Mouse (Mus musculus): Measurements from ENCODE around the gene Prickle1.
A peak's percentile ranks its signal among the peaks of the same experiment; 100 is the strongest.

Prickle1 gene

DNA sequence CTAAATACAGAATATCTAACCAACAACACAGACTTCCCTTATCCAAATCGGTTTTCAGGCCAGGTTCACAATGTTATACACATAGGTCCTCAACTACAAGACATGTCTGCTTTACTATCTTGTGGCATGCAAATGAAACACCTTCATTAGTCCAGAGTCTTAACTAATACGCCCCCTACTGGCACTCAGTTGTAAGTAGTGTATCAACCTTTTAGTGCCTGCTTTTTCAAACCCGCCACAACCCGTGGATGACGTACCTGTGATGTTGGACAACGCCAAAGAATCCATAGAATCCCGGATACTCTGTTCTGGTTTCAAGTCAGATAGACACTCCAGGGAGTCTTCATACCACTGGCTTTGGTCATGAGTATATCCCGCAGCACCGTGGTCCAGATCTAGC, 93.0 kb downstream of the Prickle1 start:
- DNase-seq, result no peak

DNA sequence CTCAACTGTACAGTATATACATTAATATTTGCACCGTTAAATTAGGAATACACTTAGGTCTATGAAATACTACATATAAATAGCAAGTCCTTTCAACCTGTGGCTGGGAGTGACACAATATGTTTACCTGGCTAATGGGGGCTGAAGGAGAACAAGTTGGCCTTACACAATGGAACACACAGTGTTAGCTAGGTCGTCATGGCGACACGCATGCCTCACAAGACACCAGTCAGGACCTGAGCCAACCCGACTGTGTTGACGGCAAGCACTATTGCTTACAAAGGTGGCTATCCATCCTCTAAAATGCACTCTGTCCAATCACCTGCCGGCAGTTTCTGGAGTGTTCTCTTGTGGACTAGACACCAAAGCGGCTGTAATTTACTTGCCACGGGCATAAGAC, 95.8 kb downstream of the Prickle1 start:
- no peak for DNase-seq

DNA sequence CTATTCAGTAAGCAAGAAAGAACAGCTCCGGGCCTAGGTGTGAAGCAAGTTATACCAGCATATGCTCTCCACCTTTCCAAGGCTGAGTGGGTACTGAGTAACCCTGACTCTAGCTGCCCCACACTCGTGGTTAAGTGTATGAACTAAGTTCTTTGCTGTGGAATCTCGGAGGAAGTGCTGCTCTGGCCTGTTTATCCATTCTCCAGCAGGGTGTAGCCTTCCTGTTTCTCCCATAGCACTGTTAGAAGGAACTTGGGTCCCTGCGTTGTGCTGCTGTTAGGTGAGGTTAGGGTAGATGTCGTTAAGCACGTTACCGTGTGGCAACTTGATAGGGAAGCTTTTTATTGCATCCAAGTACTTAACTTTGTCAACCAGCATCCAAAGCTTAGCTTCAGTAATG, 101.0 kb downstream of the Prickle1 start:
- no peak for DNase-seq

DNA sequence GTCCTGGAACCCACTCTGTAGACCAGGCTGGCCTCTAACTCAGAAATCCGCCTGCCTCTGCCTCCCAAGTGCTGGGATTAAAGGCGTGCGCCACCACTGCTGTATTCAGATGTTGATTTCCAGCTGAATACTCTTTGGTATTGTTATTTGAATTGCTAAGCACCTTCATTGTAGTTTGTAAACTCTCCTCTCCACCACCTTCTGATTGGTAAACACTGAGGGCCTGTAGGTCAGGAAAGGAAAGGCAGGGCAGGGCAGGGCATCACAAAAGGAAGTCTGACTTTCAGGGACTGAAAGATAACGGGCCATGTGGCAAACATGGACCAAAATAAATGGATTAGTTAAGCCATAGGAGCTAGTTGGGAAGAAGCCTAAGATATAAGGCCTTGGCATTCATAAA, 106.1 kb downstream of the Prickle1 start:
- no peak for DNase-seq

DNA sequence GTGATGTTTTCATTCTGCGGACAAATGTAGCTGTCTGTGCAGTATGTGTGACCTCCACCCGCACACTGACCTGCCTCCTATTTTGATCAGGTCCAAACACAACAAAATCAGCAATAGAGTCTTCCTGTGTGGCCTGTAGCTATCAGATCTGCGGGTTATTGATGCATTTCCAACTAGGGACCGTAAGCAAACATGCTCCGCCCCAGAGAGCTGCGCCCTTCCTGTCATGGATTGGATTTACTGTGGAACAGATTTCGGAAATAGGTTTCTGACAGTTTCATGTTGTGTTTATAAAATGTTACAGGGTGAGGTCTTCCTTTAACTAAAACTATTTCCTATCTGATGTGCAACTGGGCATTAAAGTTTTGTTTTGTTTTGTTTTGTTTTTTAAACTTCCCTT, 109.6 kb downstream of the Prickle1 start:
- DNase-seq, result peak; percentile 31

DNA sequence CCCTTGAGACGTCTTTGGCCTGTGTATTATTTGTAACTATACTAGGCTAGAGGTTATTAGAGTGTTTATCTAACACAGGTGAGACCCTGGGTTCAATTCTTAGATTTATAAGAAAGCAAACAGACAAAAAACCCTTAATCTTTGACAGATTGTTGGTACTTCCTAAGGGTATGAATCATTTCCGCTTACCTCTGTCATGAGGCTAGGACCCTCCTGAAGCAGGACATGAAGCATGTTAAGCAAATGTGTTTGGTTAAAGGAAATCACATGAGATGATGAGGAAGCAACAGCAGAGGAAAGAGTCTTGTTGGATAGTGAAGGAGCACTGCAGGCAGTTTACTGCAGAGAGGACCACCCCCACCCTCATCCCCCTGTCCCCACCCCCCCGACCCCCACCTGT, 110.4 kb downstream of the Prickle1 start:
- DNase-seq, result no peak

DNA sequence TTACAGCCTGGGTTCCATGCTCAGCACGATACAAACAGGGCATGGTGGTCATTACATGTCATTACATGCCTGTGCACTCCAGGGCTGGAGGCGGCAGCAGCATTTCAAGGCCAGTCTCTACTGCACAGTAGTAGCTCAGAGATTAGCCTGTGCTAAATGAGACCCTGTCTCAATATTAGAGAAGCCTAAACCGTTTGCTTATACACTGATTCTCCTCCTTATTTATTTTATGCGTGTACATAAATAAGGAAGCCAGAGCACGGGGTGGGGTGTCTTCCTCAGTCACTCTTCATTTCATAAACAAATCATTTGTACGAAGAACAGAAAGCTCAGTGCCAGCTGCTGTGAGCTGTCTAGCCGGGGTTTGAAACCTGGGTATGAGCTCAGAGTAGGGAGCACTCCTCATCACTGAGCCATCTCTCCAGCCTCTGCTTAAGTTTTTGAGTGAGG, 111.4 kb downstream of the Prickle1 start:
- no peak for DNase-seq

DNA sequence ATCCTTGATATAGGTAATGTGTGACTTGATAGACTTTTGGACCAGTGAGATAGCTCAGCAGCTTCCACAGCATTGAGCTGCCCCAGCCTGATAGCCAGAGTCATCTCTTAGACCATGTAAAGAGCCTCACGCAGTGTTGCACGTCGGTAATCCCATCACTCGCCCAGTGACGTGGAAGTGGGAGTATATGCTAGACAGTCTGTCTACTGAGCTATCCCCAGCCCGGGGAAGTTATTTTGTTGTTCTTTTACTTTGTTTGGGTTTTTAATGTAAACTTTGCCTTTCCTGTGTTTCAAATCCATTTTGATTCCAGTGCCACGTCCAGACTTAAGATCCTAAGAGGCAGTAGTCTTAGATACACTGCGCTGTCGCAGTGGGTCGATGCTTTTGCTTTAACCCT, 114.6 kb downstream of the Prickle1 start:
- DNase-seq, result no peak

DNA sequence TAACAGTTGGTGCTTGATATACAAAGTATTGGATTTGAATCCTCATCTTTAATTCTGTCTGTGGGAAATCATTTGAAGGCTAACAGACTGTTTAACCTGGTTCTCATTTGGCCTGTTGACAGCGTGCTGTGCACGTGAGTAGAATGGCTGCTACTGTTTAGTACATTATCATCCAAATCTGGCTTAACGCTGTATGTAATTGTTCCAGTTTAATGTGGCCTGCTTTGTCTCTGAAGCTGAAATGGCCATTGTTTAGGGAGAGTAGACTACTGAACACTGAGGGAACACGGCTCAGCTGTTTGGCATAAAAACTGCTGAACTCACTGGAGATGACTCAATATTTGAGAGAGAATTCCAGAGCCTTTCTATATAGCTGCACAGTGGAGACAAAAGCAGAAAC, 116.2 kb downstream of the Prickle1 start:
- DNase-seq, result no peak

DNA sequence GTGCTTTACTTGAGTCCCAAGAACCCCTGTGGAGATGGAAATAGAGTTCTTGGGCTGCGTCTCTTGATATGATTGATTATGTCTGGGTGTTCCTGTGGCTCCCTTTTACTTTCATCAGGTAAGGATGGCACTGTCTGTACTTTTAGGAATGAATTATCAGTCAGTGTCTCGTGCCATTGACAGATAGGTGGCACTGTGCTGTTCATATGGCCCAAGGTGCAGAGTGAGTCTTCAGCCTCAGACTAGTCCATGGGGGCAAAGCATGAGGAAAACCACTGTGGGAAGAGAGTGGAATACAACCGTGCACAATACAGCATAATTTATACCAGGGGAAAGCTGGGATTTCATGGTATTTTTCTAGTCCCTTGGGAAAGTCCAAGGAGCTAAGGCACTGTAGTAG, 117.0 kb downstream of the Prickle1 start:
- DNase-seq, result no peak

DNA sequence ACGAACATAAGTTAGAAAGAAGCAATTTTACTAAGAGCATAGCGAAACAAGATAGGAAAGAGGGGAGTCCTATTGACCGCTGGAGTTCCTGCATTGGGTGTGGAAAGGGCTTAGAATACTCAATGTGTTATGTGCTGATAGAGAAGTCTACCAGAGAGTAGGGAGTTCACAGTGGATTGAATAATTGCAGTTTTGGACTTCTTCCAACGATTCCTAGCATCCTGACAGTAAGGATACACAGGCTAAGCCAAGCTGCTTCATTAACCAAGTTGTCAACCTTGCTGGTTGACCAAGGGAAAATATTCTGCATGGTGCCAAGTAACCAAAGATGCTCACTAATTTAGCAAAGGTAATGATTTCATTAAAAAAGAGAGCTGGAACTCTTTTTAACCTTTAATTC, 118.0 kb downstream of the Prickle1 start:
- no peak for DNase-seq

DNA sequence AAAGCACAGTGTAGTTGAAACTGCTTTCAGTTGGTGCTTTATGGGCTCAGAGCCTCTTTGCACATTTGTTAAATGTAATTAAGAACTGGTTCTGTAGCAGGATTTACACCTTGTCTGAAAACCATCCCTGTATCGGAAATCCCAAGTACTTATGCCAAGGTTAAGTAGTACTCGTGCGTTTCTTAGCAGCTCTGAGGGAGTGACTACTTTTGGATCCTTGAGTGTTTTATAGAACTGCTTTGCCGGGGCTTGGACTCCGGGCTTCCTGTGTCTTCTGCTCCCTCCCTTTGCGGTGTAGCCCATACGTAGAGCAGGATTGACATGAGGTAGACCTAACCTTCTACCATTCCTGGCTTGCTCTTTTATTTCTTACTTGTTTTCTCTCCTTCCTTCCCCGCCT, 120.0 kb downstream of the Prickle1 start:
- DNase-seq, result no peak

DNA sequence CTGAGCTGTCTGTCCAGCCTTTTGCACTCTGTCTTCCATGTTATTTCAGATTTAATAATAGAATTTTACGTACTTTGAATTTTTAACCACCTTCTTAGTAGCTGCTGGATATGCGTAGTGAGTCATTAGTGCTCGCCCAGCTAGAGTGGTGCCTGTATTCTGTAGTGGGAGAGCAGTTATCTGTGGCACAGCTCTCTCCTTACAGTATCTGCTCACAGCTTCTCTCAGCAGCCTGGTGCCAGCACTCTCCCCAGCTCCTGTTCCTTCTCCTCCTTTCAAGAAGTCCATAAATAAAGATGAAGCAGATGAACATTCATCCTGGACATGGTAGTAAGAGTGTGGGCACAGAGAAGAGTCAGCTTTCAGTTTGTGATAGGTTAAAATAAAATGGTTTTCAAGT, 121.4 kb downstream of the Prickle1 start:
- no peak for DNase-seq

DNA sequence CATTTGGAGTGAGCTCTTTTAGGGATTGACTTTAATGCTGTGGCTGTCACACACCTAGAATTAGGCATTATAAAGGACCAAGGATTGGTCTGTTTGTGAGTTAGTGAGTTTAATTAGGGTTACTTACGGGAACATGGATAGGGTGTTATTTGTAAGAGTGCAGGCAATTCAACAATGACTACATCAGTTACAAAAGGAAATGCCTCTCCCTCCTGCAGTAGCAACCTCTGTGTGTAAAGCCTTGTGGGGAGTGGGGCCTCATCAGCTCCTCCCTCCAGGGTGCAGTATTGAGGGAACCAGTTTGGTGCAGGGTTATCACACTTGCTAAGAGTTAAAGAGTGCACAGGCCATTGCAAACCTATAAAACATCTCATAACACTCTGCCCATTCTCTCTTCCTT, 123.6 kb downstream of the Prickle1 start:
- DNase-seq, result no peak

DNA sequence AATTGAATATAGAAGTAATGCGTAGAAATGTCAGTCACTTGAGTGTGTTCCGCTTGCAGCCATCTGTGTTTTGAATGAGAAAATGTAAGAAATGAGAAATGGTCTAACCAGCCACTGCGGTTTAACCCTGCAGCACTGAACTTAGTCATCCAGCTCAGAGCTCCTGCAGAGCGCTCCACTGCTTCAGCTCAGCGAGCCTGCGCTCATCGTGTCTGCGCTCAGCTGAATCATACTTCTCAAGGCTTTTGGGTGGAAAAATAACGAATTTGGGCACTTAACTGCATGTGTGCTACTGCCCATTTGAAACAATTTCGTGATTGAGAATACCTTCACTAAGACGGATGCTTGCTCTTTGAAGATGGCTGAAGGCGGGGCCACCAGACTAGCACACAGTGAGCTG, 124.0 kb downstream of the Prickle1 start:
- DNase-seq, result no peak

DNA sequence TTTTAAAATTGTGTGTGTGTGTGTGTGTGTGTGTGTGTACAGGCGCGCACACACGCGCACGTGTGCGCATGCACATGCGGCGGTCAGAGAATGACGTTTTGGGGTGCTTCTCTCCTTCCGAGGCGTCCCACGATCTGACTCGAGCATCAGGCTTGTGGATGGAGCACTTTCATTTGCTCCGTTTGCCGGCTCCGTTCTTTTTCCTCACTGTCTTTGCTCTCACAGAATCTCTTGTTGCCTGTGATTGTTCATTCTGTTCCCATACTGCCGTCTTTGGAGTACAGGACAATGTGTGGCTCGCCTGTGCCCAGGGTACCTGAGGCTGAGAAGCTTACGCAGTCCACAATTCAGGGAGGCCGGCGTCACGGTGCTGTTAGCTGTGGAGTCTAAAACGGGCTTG, 134.6 kb downstream of the Prickle1 start:
- no peak for DNase-seq

DNA sequence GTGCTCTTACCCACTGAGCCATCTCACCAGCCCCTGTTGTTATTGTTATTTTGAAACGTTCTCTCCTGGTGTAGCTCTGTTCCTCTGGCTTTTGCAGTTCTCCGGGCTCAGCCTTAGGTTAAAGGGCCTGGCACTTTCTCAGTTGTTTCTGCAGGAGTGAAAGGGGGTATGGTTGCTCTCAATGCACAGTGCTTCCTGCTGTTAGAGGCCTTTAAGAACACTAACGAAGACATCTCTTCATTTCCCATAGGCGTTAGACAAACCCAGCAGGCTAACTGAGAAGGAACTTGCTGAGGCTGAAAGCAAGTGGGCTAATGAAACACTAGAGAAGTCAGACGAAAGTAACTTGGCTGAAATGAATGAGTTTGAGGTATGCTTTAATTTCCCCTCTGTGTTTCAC, 136.3 kb downstream of the Prickle1 start:
- DNase-seq, result no peak

DNA sequence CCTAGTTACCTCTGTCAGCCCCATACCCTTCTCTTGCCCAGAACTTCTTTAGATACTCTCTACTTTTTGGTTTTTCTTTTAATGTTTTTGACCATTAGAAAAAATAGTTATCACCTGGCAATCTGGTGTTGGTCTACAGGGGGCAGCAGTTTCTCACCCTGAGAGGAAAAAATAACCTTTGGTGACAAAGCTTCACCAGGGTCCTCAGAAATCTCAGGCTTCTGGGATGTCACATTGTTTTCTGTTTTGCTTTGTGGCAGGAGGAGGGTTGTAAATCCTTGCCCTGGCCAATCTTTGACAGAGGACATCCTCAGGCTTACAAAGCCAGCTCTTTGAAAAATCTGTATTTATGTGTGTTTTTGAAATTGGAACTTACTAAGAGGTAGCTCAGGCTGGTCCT, 139.7 kb downstream of the Prickle1 start:
- no peak for DNase-seq

DNA sequence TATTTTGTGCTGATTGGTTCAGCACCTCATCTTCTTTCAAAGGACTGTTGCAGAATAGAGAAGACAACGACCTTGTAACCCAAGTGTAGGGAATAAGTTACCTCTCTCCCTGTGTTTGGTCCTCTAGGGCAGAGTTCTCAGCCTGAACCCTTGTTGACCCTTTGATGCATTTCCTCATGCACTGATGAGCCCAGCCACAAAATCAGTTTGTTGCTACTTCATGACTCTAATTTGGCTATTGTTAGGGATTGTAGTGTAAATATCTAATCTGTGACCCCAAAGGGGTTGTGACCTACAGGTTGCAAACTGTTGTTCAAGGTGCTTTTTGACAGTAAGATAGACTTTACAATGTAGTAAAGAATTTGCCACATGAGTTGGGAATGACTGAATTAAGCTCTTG, 142.4 kb downstream of the Prickle1 start:
- no peak for DNase-seq
